Mouse (Mus musculus) ES-E14 (cell line): ENCODE measurements around the gene Rnase4. TPM values are rescaled to one million over a fixed set of nuclear protein-coding genes. Genes with fewer than 3 reads are reported as not detected.
A peak's percentile ranks its signal among the peaks of the same experiment; 100 is the strongest.

Experiments used
- DNase-seq: peaks from one replicate; pipeline ENCODE4 v3.0.0-alpha.2; 2013; ENCODE audit warnings: low read depth, low spot score
- H3K27ac ChIP-seq: 2 replicates; pipeline ENCODE4 v1.5.1; 2012; ENCODE audit warnings: low read depth, mild to moderate bottlenecking, low read length, moderate library complexity, mixed read lengths; ENCODE audit not compliant: poor library complexity, insufficient read depth, severe bottlenecking
- H3K36me3 ChIP-seq: 2 replicates; pipeline ENCODE4 v1.6.1; 2012; ENCODE audit warnings: mild to moderate bottlenecking, low read length, moderate library complexity, mixed read lengths; ENCODE audit not compliant: control insufficient read depth, poor library complexity, insufficient read depth, severe bottlenecking
- H3K4me1 ChIP-seq, 2 experiments: fragments of 150-350 bp in 1 of 2; sonication (generic) in 1 of 2; 2 replicates each; pipeline ENCODE4 v1.6.1; 2012; ENCODE audit warnings: low read length in 2 of 2, mild to moderate bottlenecking in 1 of 2, mixed read lengths in 1 of 2; ENCODE audit not compliant: control insufficient read depth in 2 of 2, insufficient read depth in 2 of 2, poor library complexity in 1 of 2
- H3K4me3 ChIP-seq, 2 experiments: fragments of 150-350 bp in 1 of 2; sonication (generic) in 1 of 2; 2 replicates each; pipeline ENCODE4 v1.5.1; 2012; ENCODE audit warnings: low read length in 2 of 2, low read depth in 1 of 2, mild to moderate bottlenecking in 1 of 2, mixed read lengths in 1 of 2; ENCODE audit not compliant: insufficient read depth in 1 of 2, poor library complexity in 1 of 2, severe bottlenecking in 1 of 2
- H3K9ac ChIP-seq: 2 replicates; pipeline ENCODE4 v1.6.1; 2012; ENCODE audit warnings: low read depth, mild to moderate bottlenecking, low read length, mixed read lengths; ENCODE audit not compliant: poor library complexity, insufficient read depth, severe bottlenecking
- H3K9me3 ChIP-seq: fragments of 150-350 bp; sonication (generic); 2 replicates; pipeline ENCODE4 v1.6.1; 2012; ENCODE audit warnings: low read depth, mild to moderate bottlenecking, low read length; ENCODE audit not compliant: control insufficient read depth, insufficient read depth
- CHD2 ChIP-seq: IDR thresholded peaks from 2 replicates; pipeline ENCODE4 v1.6.1; 2014; ENCODE audit warnings: mild to moderate bottlenecking, low read depth, low read length, inconsistent platforms
- HCFC1 ChIP-seq: IDR thresholded peaks from 2 replicates; pipeline ENCODE4 v1.6.1; 2012; ENCODE audit warnings: low read length, inconsistent platforms, borderline replicate concordance; ENCODE audit not compliant: insufficient read depth
- MAFK ChIP-seq: IDR thresholded peaks from 2 replicates; pipeline ENCODE4 v1.6.1; 2014; ENCODE audit warnings: mild to moderate bottlenecking, low read depth, low read length, inconsistent platforms; ENCODE audit not compliant: insufficient read depth
- ZC3H11A ChIP-seq: IDR thresholded peaks from 2 replicates; pipeline ENCODE4 v1.6.1; 2012; ENCODE audit warnings: low read depth, mild to moderate bottlenecking, inconsistent platforms, low read length, borderline replicate concordance
- ZNF384 ChIP-seq: IDR thresholded peaks from 2 replicates; pipeline ENCODE4 v1.6.1; 2012; ENCODE audit warnings: low read depth, low read length, inconsistent platforms
- in situ Hi-C, 2 experiments: fragments of 600-800 bp; cut with MboI; formaldehyde crosslinking; loops; one replicate each; pipeline ENCODE4 v1.15.1; 2025; ENCODE audit warnings: low sequenced_read_pairs in 2 of 2, inconsistent platforms in 1 of 2; ENCODE audit not compliant: unreplicated experiment in 2 of 2
- total RNA-seq: library from RNA; depleted of rRNA; stranded (reverse); fragments of 300-350 nt; gene quantifications from 2 replicates; pipeline ENCODE4 v1.2.3, GENCODE M21; 2012; rRNA removed

The Rnase4 gene
- 2.5 and 10.3 TPM in 2 replicates for total RNA-seq

- TF ChIP-seq MAFK (no peak), CHD2 (no peak), ZC3H11A (no peak), ZNF384 (no peak), HCFC1 (no peak)
- Histone ChIP-seq H3K27ac (peak within 1 kb of the TSS; percentile 24; the same call in 1 of the 2 replicates), H3K9me3 (no peaks in the 10 kb centered on the region), H3K4me1 (peaks cover 0 to 2% of the 10 kb centered on the region in 2 experiments; a peak in 1 of 4 replicates), H3K4me3 (peak within 1 kb of the TSS; percentile 78 to 92), H3K36me3 (no peaks in the 10 kb centered on the region), H3K9ac (peak within 1 kb of the TSS; percentile 52)
- in situ Hi-C loops, result loop anchor here (10.0 to 25.0 kb wide), 2 partner anchors 671 to 684 kb away; partner anchors contain the start of gene Ang4 (in 2 of the 2)
- DNase-seq, result peak; percentile 60
Observed at GRCm38 (mm10) chr14:51090921-51091900, at the start of gene Rnase4, which contains the start of gene Ang. Rnase4 (plus strand) TSS chr14:51091077. Ang (plus strand) TSS chr14:51091150.

- Histone ChIP-seq H3K9ac (no peak within 1 kb of the TSS), H3K36me3 (no peaks in the 10 kb centered on the region), H3K4me3 (no peak within 1 kb of the TSS), H3K4me1 (0 out of 4 replicates have a peak, but pooled peaks cover 3 to 4% of the 10 kb centered on the region in 2 experiments), H3K9me3 (no peaks in the 10 kb centered on the region), H3K27ac (no peak within 1 kb of the TSS)
- TF ChIP-seq CHD2 (no peak), ZNF384 (no peak), HCFC1 (no peak), ZC3H11A (no peak), MAFK (no peak)
- DNase-seq, result no peak
- in situ Hi-C loops, result no loop called here
Observed at GRCm38 (mm10) chr14:51041769-51042168, 49.1 kb upstream of the Rnase4 start, which contains the start of gene Rnase9. Rnase9 (minus strand) TSS chr14:51041869.

GRCm38 (mm10) chr14:51047846-51048245 lies 43.0 kb upstream of the Rnase4 start:
- Histone ChIP-seq H3K4me1 (no peaks in the 10 kb centered on the region), H3K27ac (no peak overlapping the region), H3K4me3 (no peak overlapping the region), H3K9ac (no peak overlapping the region), H3K9me3 (no peaks in the 10 kb centered on the region), H3K36me3 (no peaks in the 10 kb centered on the region)
- in situ Hi-C loops, result no loop called here
- TF ChIP-seq HCFC1, result no peak
- no peak for TF ChIP-seq MAFK
- no peak for TF ChIP-seq ZNF384
- TF ChIP-seq CHD2, result no peak
- no peak for TF ChIP-seq ZC3H11A
- DNase-seq, result no peak

- Histone ChIP-seq H3K27ac (no peak within 1 kb of the TSS), H3K4me3 (no peak within 1 kb of the TSS), H3K9ac (no peak within 1 kb of the TSS), H3K9me3 (no peaks in the 10 kb centered on the region), H3K36me3 (no peaks in the 10 kb centered on the region), H3K4me1 (peaks cover 0 to 5% of the 10 kb centered on the region in 2 experiments; a peak in 1 of 4 replicates)
- TF ChIP-seq HCFC1, result no peak
- no peak for TF ChIP-seq ZC3H11A
- no peak for TF ChIP-seq CHD2
- TF ChIP-seq MAFK, result no peak
- TF ChIP-seq ZNF384, result no peak
- in situ Hi-C loops, result loop anchor here in 1 of 2 experiments (25.0 kb wide), 1 partner anchor 213 kb away; no protein-coding TSS in a partner anchor
- DNase-seq, result no peak
Observed at GRCm38 (mm10) chr14:51050063-51050462, 40.8 kb upstream of the Rnase4 start, which contains the start of gene Rnase11. Rnase11 (minus strand) TSS chr14:51050163.
